Comparison of ENCODE assay signal across 7 mouse cellular contexts in the genomic region with DNA sequence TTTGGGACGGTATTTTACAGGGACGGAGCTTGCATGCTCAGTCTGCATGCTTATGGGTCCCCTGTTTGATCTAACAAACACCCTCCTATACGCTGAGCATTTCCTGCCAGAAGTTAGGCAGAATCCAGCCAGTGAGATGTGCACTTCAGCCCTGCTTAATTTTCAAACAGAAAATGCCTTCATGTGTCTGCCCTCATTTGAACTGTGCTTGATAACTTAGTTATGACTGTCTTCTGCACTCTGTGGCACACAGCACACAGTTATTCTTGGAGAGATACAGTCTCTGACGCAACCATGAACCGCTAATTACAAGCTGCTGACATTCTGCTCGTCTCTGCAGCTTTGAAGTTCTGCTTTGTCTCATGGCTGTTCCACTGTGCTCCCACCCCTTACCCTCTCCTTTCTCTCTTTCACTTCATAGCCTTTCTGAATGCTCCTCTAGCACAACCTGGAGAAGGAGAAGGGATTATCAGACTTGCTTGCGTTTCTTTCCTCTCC.
DNase-seq lines count a peak whose midpoint lies in the region; ATAC-seq and TF ChIP-seq lines count a peak whose summit lies in the region.

No protein-coding gene starts in this region.

- DNase-seq in adrenal gland, adult 8-10 months: peak; percentile 32
- DNase-seq in cerebellum, postnatal 36 days: peak; percentile 7 to 43
- no peak for DNase-seq in limb, embryonic 11.5 days (ENCODE audit: low spot score)
- peak; percentile 41 for DNase-seq in testis, postnatal 10 days (ENCODE audit: low spot score)

- WGBS in intestine, postnatal 0 days: 17% methylated on average over 7 of the region's 7 CpGs
- WGBS in limb, embryonic 11.5 days: 13% methylated on average over 7 of the region's 7 CpGs
- WGBS in midbrain, embryonic 13.5 days: 2% methylated on average over 7 of the region's 7 CpGs

- no peak overlapping the region for H3K4me3 ChIP-seq in intestine, postnatal 0 days (ENCODE audit: low read depth, low read length)
- H3K4me3 ChIP-seq in limb, embryonic 11.5 days (ENCODE audit: low read depth, low read length): no peak overlapping the region
- peak overlapping the region; percentile 27 for H3K4me3 ChIP-seq in midbrain, embryonic 13.5 days (replicated peaks)

- H3K4me1 ChIP-seq in intestine, postnatal 0 days (replicated peaks; ENCODE audit: control insufficient read depth, insufficient read depth, low read length): 0 out of 2 replicates have a peak, but pooled peaks cover 9% of the 10 kb centered on the region
- H3K4me1 ChIP-seq in limb, embryonic 11.5 days (ENCODE audit: control insufficient read depth, insufficient read depth, low read length): peaks cover 29% of the 10 kb centered on the region
- peaks cover 66% of the 10 kb centered on the region for H3K4me1 ChIP-seq in midbrain, embryonic 13.5 days (replicated peaks)

- H3K4me2 ChIP-seq in intestine, postnatal 0 days (replicated peaks; ENCODE audit: low read depth): peak overlapping the region; percentile 45
- H3K4me2 ChIP-seq in limb, embryonic 11.5 days (ENCODE audit: low read depth, severe bottlenecking): peak overlapping the region; percentile 23; the same call in 1 of the 2 replicates
- peak overlapping the region; percentile 52 for H3K4me2 ChIP-seq in midbrain, embryonic 13.5 days (replicated peaks)

- no peaks in the 10 kb centered on the region for H3K27me3 ChIP-seq in intestine, postnatal 0 days (replicated peaks; ENCODE audit: control insufficient read depth, insufficient read depth, low read length)
- H3K27me3 ChIP-seq in limb, embryonic 11.5 days (ENCODE audit: control insufficient read depth, insufficient read depth, low read length): no peaks in the 10 kb centered on the region
- no peaks in the 10 kb centered on the region for H3K27me3 ChIP-seq in midbrain, embryonic 13.5 days

- ATAC-seq in granulocyte monocyte progenitor cell, adult 5-6 weeks (replicated peaks; ENCODE audit: poor library complexity, severe bottlenecking): peak; percentile 59
- peak; percentile 45 for ATAC-seq in intestine, postnatal 0 days
- peak; percentile 11; the same call in 1 of the 2 replicates for ATAC-seq in limb, embryonic 11.5 days (ENCODE audit: insufficient number of reproducible peaks, low FRiP score, low TSS enrichment, low read depth)
- peak; percentile 25 for ATAC-seq in midbrain, embryonic 13.5 days

- no peak for TF ChIP-seq CTCF in intestine, postnatal 0 days (IDR thresholded peaks at IDR 0.05; ENCODE audit: low read depth)

- H3K36me3 ChIP-seq in intestine, postnatal 0 days (ENCODE audit: control insufficient read depth, insufficient read depth): no peaks in the 10 kb centered on the region
- no peaks in the 10 kb centered on the region for H3K36me3 ChIP-seq in limb, embryonic 11.5 days (ENCODE audit: control insufficient read depth, insufficient read depth, low read length)
- no peaks in the 10 kb centered on the region for H3K36me3 ChIP-seq in midbrain, embryonic 13.5 days

- H3K27ac ChIP-seq in intestine, postnatal 0 days (ENCODE audit: low read depth, low read length): 0 out of 2 replicates have a peak overlapping the region, but pooled peaks have one; percentile 10
- H3K27ac ChIP-seq in limb, embryonic 11.5 days (replicated peaks; ENCODE audit: low read depth, low read length): peak overlapping the region; percentile 84
- H3K27ac ChIP-seq in midbrain, embryonic 13.5 days: peak overlapping the region; percentile 95

- H3K9ac ChIP-seq in intestine, postnatal 0 days (ENCODE audit: low read depth, low read length): no peak overlapping the region
- no peak overlapping the region for H3K9ac ChIP-seq in limb, embryonic 11.5 days (ENCODE audit: low read length)
- H3K9ac ChIP-seq in midbrain, embryonic 13.5 days (replicated peaks): peak overlapping the region; percentile 62

- H3K9me3 ChIP-seq in intestine, postnatal 0 days (ENCODE audit: control insufficient read depth): no peaks in the 10 kb centered on the region
- no peaks in the 10 kb centered on the region; the same call in 1 of the 2 replicates for H3K9me3 ChIP-seq in limb, embryonic 11.5 days (ENCODE audit: control insufficient read depth, low read length)
- H3K9me3 ChIP-seq in midbrain, embryonic 13.5 days: no peaks in the 10 kb centered on the region

Comparison
In these comparisons a context has a peak if more than half of its experiments do, and no peak if none do; other contexts are left out.
1. H3K27ac ChIP-seq: peak in every context shown above with its lines; median percentile 95 in midbrain, embryonic 13.5 days; 84 in limb, embryonic 11.5 days; 10 in intestine, postnatal 0 days.